Mouse (Mus musculus) cerebellum, adult 2 months (tissue): ENCODE measurements around the gene Celsr2. TPM values are rescaled to one million over a fixed set of nuclear protein-coding genes. Genes with fewer than 3 reads are reported as not detected.

ENCODE experiments used
- DNase-seq, 2 experiments: peaks; one replicate each; pipeline ENCODE4 v3.0.0; 2021
- H3K27ac ChIP-seq: fragments of 200-500 bp; 2 replicates; pipeline ENCODE4 v1.5.1; 2012; ENCODE audit warnings: low read length, control low read depth, inconsistent platforms; ENCODE audit not compliant: insufficient read depth
- H3K27me3 ChIP-seq: fragments of 200-500 bp; 2 replicates; pipeline ENCODE4 v1.6.1; 2012; ENCODE audit warnings: inconsistent platforms, mild to moderate bottlenecking, low read length, moderate library complexity; ENCODE audit not compliant: control insufficient read depth, insufficient read depth
- H3K4me1 ChIP-seq: fragments of 200-500 bp; 2 replicates; pipeline ENCODE4 v1.6.1; 2011; ENCODE audit warnings: low read length; ENCODE audit not compliant: control insufficient read depth, insufficient read depth
- H3K4me3 ChIP-seq: fragments of 200-500 bp; replicated peaks from 2 replicates; pipeline ENCODE3; 2011; ENCODE audit warnings: mild to moderate bottlenecking, low read depth, low read length, control low read depth; ENCODE audit not compliant: insufficient read depth
- CTCF ChIP-seq: fragments of 200-500 bp; IDR thresholded peaks from 2 replicates; pipeline ENCODE4 v1.5.1; 2011; ENCODE audit warnings: low read depth, mild to moderate bottlenecking, control low read depth, low read length, moderate library complexity, borderline replicate concordance; ENCODE audit not compliant: insufficient read depth
- POLR2A ChIP-seq: fragments of 200-500 bp; IDR thresholded peaks from 2 replicates; pipeline ENCODE4 v1.6.1; 2011; ENCODE audit warnings: low read length, control low read depth, borderline replicate concordance; ENCODE audit not compliant: insufficient read depth
- WGBS: fragments of 180-500 bp; shearing (Covaris S2); methylation state at CpG from one replicate; pipeline ENCODE4 v1.1.7; 2018; 5-methylcytosine and 5-hydroxymethylcytosine counted together
- polyA plus RNA-seq: library from polyadenylated mRNA; depleted of rRNA; stranded (reverse); fragments of >200 nt; gene quantifications from 2 replicates; pipeline ENCODE4 v1.2.3, GENCODE M21; 2012

Gene Celsr2
- polyA plus RNA-seq, 1 experiment: 57.4 TPM

- 11% methylated on average over 11 of the region's 11 CpGs for WGBS
- TF ChIP-seq CTCF (no peak), POLR2A (no peak)
- no peaks in the 10 kb centered on the region for H3K27me3 ChIP-seq
- peak overlapping the region; percentile 54 for H3K4me3 ChIP-seq
- H3K4me1 ChIP-seq: peaks cover 6% of the 10 kb centered on the region; the same call in 1 of the 2 replicates
- H3K27ac ChIP-seq: no peak overlapping the region
- DNase-seq: peak; percentile 68 to 78
These were observed 8.8 kb upstream of the Celsr2 start for GRCm38 (mm10) chr3:108423844-108424801.

- Histone ChIP-seq H3K4me3 (no peak overlapping the region), H3K27ac (no peak overlapping the region), H3K27me3 (no peaks in the 10 kb centered on the region), H3K4me1 (peaks cover 6% of the 10 kb centered on the region; the same call in 1 of the 2 replicates)
- WGBS: 12% methylated on average over 6 of the region's 6 CpGs
- no peak for DNase-seq
- TF ChIP-seq POLR2A: no peak
- TF ChIP-seq CTCF: no peak
These were observed 7.7 kb upstream of the Celsr2 start for GRCm38 (mm10) chr3:108423006-108423405.

- TF ChIP-seq POLR2A (peak; percentile 42), CTCF (no peak)
- peak; percentile 86 to 87 for DNase-seq
- Histone ChIP-seq H3K27ac (peak overlapping the region; percentile 61), H3K4me3 (peak overlapping the region; percentile 60), H3K4me1 (peaks cover 28% of the 10 kb centered on the region), H3K27me3 (no peaks in the 10 kb centered on the region)
- under 1% methylated on average over 48 of the region's 48 CpGs for WGBS
These were observed 475 bp upstream of the Celsr2 start for GRCm38 (mm10) chr3:108415831-108416223.

- H3K4me1 ChIP-seq: peaks cover 45% of the 10 kb centered on the region
- no peak for TF ChIP-seq CTCF
- no peak overlapping the region for H3K27ac ChIP-seq
- DNase-seq: no peak
- WGBS: 97% methylated on average over 35 of the region's 35 CpGs
- no peak overlapping the region for H3K4me3 ChIP-seq
- H3K27me3 ChIP-seq: no peaks in the 10 kb centered on the region
These were observed 1.6 kb downstream of the Celsr2 start for GRCm38 (mm10) chr3:108413634-108414360.

GRCm38 (mm10) chr3:108411754-108412121 is 3.6 kb downstream of the Celsr2 start:
- H3K4me3 ChIP-seq: peak overlapping the region; percentile 42
- H3K27me3 ChIP-seq: no peaks in the 10 kb centered on the region
- peaks cover 59% of the 10 kb centered on the region for H3K4me1 ChIP-seq
- peak overlapping the region; percentile 23 for H3K27ac ChIP-seq
- WGBS: 4% methylated on average over 8 of the region's 8 CpGs
- DNase-seq: peak; percentile 73 to 85
- TF ChIP-seq POLR2A (no peak), CTCF (no peak)

- H3K27me3 ChIP-seq: no peaks in the 10 kb centered on the region
- H3K27ac ChIP-seq: peak overlapping the region; percentile 23
- H3K4me3 ChIP-seq: peak overlapping the region; percentile 42
- TF ChIP-seq CTCF (no peak), POLR2A (no peak)
- DNase-seq: no peak
- 18% methylated on average over 5 of the region's 5 CpGs for WGBS
- H3K4me1 ChIP-seq: peaks cover 62% of the 10 kb centered on the region
These were observed 4.2 kb downstream of the Celsr2 start for GRCm38 (mm10) chr3:108411026-108411753.

GRCm38 (mm10) chr3:108410359-108410714 is 5.0 kb downstream of the Celsr2 start:
- 28% methylated on average over 5 of the region's 5 CpGs for WGBS
- Histone ChIP-seq H3K4me3 (peak overlapping the region; percentile 12), H3K27me3 (no peaks in the 10 kb centered on the region), H3K27ac (0 out of 2 replicates have a peak overlapping the region, but pooled peaks have one; percentile 23), H3K4me1 (peaks cover 66% of the 10 kb centered on the region)
- DNase-seq: no peak
- TF ChIP-seq POLR2A: no peak
- TF ChIP-seq CTCF: no peak
